Mouse (Mus musculus) brain, embryonic 18.5 days (tissue): Measurements from ENCODE around the gene Smtnl2.

Source experiments
- DNase-seq: peaks from one replicate; pipeline ENCODE4 v3.0.0-alpha.2; 2012; ENCODE audit warnings: low read depth, low spot score

Gene Smtnl2

GRCm38 (mm10) chr11:72426884-72427283, 15.4 kb upstream of the Smtnl2 start:
- DNase-seq, result no peak

GRCm38 (mm10) chr11:72425201-72425600, 13.7 kb upstream of the Smtnl2 start:
- DNase-seq, result no peak

- DNase-seq, result no peak
Observed at GRCm38 (mm10) chr11:72423686-72424085, 12.2 kb upstream of the Smtnl2 start.

- DNase-seq, result no peak
Observed at GRCm38 (mm10) chr11:72421518-72422278, 10.2 kb upstream of the Smtnl2 start.

- DNase-seq, result no peak
Observed at GRCm38 (mm10) chr11:72420460-72421122, 9.1 kb upstream of the Smtnl2 start.

- DNase-seq, result no peak
Observed at GRCm38 (mm10) chr11:72419006-72419405, 7.5 kb upstream of the Smtnl2 start.

- no peak for DNase-seq
Observed at GRCm38 (mm10) chr11:72418227-72418626, 6.7 kb upstream of the Smtnl2 start.

GRCm38 (mm10) chr11:72417376-72417775, 5.9 kb upstream of the Smtnl2 start:
- DNase-seq, result no peak

- no peak for DNase-seq
Observed at GRCm38 (mm10) chr11:72416666-72417065, 5.2 kb upstream of the Smtnl2 start.

- no peak for DNase-seq
Observed at GRCm38 (mm10) chr11:72415155-72415554, 3.6 kb upstream of the Smtnl2 start.

DNA sequence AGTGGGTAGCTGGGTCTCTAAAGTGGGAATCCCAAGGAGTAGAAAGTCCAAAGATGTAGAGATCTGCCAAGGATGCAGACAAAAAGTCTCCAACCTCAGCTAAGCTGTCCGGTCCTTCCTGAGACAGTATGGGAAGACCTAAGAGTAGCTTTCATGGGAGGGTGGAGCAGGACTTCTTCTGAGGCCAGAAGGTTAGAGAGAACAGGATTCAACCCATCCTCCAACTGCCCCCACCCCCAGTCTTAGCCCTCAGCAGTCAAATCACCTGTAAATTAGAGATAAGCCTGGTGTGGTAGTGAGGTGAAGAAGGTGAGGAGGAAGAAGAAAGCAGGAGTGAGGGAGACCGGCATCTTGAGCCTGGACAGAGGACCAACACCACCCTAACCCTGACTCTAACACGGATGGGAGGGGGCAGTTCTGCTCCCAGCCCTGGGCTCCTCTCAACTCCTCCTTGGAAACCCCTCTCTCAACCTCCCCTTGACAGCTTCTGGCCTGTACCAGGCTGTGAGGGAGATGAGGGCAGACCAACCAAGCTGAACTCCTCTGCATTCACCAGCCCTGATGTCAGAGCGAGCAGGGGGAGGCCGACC, 2.2 kb upstream of the Smtnl2 start:
- no peak for DNase-seq

DNA sequence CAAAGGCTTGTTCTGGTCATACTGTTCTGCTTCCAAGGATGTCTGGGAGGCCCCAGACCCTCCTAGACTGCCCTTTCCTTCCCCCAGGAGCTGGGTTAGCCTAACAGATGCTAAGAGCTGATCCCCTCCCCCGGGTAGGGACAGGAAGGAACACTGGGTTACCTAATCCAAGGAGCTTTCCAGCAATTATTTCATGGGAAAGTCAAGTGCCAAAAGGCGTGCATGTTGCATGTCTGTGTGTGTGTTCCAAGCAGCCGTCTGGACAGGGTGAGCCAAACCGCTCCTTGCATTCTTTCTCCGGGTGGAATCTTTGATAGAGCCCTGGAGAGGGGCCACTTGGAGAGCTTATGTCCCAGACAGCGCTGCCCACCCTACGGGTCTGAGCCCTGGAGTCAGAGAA, 1.5 kb upstream of the Smtnl2 start:
- no peak for DNase-seq

- no peak for DNase-seq
Observed at GRCm38 (mm10) chr11:72411945-72412344, 432 bp upstream of the Smtnl2 start.

GRCm38 (mm10) chr11:72410521-72411092, 906 bp downstream of the Smtnl2 start:
- DNase-seq, result no peak

- DNase-seq, result no peak
Observed at GRCm38 (mm10) chr11:72409649-72410385, 1.7 kb downstream of the Smtnl2 start.

DNA sequence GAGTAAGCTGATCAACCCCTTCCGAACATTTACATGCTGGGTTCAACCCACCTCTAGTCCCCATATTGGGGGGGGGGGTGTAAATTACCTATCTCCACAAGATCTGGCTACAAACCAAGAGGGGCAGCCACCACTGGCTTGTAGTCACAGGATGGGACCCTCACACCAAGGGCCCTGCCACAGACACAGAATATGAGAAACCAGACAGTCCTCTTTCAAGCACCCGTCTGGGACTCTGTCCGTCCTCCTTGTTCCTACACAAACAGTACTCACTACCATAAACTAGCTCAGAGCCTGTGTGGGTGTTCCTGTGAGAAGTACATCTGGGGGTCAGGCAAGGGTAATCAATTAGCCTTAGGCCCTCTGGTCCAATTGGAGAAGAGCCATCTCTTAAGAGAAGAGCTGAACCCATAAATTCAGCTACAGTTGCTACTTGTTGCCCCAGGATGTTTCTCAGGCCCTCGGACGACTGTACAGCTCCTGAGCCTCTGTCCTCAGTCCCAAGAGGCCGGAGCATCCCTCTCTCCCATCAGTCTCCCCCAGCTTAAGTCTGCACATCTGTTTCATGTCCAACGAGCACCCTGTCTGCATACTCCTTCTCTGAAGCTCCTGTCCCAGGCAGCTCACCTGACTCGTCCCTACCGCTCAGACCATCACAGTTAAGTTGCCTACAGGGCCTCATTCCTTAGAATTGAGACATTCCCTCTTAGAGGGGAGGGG, 2.9 kb downstream of the Smtnl2 start:
- no peak for DNase-seq

DNA sequence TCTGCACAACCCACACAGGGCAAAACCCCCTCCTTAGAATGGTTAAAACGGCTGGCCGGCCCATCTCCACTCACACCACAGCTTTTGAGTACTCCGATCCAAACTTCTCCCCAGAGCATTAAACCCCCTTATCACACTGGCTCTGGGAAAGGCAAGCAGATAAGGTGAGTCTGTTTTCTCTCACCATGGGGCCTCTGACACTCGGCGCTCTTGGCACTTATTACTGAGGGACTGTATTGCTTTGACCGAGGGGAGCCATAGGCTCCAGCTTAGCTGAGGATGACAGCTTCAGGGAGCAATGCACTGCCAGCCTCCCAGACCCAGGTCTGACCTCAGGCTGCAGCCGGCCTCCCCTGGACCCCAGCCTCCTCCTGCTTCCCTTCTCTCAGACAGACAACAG, 3.9 kb downstream of the Smtnl2 start:
- DNase-seq, result no peak

- DNase-seq, result no peak
Observed at GRCm38 (mm10) chr11:72407081-72407480, 4.4 kb downstream of the Smtnl2 start.

DNA sequence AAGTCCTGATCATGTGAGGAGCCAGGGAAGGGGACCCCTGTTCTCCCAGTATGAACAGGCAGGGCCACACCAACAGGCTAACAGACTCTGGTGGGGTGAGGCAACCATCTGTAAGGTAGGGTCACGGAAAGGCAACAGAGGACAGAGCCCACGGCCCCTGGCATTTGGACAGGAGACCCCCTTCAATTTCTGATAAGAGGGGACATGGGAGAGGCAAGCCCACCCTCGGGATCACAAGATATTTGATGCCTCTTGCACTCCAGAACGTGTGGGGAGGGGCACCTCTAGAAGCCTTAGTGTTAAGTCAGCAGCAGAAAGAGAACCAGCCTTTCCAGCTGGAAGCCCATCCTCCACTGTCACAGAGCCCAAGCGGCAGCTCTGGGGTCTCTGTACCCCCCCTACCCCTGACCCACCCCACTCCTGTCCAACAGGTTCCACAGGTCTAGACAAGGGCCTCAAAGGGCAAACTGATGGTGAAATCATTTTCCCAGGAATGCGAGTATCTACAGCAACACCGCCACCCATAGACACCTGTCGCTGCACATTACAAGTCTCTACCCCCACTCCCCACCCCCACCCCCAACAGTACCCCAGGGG, 5.3 kb downstream of the Smtnl2 start:
- DNase-seq, result no peak

DNA sequence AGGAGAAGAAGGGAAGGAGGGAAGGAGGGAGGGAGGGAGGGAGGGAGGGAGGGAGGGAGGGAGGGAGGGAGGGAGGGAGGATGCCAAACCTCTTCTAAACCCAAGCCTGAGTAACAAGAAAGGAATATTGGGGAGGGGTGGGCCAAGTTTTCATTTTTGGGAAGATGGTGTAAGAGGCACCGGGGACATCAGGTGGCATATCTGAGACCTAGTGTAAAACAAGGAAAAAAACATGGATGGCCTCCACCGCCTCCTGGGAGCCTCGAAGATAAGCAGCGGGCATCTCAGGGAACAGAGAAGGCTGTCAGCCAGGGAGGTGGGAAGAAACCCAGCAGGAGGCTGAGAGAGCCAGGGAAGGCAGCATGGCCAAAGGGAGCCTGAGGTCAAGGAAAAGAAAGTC, 6.0 kb downstream of the Smtnl2 start:
- no peak for DNase-seq

DNA sequence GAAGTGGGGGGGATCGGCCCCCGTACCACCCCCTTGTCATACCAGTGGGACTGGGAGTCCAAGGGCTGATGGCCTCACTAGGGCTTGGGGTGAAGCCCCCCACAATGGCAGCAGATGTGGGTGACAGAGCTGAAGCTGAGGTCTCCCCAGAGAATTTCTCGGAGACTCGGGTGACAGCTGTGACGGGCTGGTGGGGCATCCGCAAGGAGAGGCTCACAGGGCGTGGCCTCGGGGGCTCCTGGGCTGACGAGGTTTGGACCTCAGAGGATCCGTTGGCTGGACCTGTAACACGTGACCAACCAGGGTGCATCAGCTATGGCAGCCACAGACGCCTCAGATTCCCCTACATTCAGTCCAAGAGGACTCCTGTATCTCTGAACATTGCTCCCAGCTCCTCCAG, 8.5 kb downstream of the Smtnl2 start:
- no peak for DNase-seq
